Mouse (Mus musculus) spleen, postnatal 36 days (tissue): ENCODE data around the gene Snrnp25.

Experiments used
- DNase-seq, 2 experiments: peaks; one replicate each; pipeline ENCODE4 v3.0.0; 2022; ENCODE audit warnings: low spot score in 2 of 2, mixed read lengths in 1 of 2

The Snrnp25 gene

GRCm38 (mm10) chr11:32205058-32205873 lies at the start of gene Snrnp25:
Gene Snrnp25 (plus strand): TSS chr11:32205415.
- peak; percentile 96 to 97 for DNase-seq

DNA sequence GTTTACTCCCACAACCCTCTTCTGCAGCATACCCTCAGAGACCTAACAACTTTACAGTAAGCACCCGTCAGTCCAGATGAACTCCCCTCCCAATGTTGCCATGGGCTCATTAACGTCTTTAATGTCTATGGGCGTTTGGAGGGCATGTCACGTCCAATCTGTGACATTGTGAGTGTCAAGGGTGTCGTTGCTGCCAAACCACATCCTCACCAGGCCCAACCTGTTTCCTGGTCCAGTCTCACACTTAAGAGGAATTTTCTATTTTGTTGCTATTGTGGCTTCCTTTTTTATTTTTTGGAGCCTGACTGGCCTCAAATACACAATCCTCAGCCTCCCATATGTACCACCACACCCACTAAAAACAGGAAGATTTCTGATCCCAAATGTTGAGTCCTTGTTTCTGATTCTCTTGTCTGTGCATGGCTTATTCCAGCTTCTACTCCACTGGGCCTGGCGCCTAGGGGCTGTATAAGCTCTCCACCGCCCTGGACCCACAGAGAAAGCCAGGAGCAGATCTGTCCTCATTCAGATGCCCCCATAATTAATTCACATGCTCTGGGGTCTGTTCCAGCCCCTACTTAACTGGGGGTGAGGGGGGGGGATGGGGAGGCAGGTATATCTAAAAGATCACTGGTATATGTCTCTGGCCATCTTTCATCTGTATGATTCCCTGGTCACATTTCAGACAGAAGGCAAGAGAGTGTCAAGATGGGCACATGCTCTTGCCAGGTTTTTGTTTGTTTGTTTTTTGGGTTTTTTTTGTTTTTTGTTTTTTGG lies 48.2 kb upstream of the Snrnp25 start:
- DNase-seq = no peak

- no peak for DNase-seq
Observed at GRCm38 (mm10) chr11:32157791-32158594, 47.2 kb upstream of the Snrnp25 start.

DNA sequence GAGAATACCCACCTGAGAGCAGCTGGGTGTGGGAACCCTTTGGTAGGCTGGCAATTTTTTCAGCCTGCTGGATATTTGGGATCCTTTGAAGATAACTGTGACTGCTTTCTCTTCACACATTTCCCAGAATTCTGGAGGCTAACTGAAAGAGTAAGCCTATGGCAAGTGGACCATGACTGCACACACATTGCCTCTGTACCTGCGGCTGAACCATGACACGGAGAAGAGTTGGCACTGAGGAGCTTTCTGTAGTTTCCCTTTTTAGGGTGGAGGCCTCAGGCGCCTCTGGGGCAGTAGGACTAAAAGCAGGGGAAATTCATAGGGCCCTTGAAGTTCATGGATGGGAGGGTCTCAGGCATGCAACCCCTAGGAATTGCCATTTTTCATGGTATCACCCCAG lies 46.0 kb upstream of the Snrnp25 start:
- no peak for DNase-seq

DNA sequence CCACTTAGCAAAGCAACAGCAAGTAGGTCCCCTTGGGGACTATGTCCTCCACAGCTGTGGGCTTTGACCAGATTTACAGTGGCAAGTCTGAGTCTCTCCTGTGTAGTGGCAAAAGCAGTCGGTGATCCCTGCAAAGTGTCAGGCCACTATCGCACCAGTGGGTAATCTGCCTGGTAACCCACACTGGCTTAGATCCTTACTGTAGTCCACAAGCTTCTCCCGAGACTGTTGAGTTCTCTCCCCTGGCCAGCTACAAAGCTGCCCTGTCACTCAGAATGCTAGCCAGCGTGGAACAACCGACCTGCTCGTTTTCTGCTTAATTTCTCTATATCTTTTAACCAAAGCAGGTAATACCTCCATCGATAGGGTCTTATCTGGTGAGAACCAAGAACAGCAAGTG lies 44.9 kb upstream of the Snrnp25 start:
- DNase-seq = no peak

DNA sequence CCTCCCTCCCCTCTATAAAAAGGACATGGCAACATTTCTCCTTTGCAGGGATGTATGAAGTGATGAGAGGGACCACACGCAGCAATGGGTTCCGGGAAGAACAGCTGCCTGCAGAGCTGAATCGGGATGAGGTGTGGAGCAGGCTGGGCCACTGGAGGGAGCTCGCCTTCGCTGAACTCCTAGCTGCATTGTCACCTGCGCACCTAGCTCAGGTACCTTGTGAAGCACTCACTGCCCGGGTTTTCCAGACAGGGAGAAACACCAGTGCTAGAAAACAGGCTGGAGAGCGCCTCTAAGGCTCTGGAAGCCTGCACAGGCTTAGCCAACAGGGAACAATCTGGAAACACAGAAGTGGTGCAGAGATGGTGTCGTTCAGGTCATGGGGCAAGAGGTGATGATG lies 43.7 kb upstream of the Snrnp25 start:
- no peak for DNase-seq

- peak; percentile 40 to 50 for DNase-seq
Observed at GRCm38 (mm10) chr11:32161922-32162804, 43.1 kb upstream of the Snrnp25 start.

DNA sequence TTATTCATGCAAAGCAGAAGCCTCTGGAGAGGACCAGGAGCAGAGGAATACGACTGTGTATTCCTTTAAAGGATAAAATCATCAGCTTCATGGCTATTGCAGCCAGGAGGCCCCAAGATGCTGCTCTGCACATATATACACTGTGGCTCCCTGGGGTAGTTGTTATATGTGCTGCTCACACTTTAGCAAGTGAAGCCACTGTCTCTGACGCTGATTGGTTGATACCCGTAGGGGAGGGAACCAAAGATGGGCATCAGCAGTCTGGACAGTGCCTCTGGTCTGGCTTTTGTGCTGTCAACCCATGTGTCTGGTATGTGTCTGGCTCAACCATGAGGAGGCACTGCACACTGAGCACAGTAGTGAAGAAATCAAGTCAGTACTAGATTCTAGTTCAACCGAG lies 38.5 kb upstream of the Snrnp25 start:
- no peak for DNase-seq

DNA sequence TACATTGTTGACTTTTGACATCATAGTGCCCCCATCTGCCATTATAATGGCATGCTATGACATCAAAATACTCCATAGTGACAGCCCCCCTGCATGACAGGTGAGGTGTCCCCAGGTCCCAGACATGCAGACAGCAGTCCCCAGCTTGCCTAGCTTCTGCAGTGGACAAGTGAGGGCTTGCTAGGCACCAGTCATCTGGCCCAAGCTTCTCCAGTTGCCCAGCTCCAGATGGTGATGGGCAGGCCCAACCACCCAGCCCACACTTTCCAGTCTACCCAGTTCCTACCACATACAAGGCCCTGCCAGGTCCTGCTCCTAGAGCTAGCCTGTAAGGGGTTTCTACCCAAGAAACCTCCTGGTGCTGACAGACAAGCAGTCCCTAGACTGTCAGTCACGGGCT lies 26.7 kb upstream of the Snrnp25 start:
- no peak for DNase-seq

DNA sequence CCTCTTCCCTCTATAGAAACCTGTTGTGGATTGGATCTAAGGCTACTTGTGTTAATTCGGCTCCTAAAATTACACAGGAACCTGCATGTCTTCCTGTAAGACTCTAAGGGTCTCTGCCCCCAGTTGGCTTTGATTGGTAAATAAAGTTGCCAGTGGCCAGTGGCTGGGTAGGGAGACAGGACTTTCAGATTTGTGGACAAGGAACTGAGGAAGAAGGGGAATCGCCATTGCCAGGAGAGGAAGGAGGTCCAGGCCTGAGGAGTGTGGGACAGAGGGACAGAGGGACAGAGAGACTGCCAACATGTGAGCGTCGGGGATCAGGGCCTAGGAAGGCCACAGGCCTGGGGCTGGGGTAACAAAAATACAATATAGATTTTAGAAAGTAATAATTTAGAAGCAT lies 24.0 kb upstream of the Snrnp25 start:
- no peak for DNase-seq

DNA sequence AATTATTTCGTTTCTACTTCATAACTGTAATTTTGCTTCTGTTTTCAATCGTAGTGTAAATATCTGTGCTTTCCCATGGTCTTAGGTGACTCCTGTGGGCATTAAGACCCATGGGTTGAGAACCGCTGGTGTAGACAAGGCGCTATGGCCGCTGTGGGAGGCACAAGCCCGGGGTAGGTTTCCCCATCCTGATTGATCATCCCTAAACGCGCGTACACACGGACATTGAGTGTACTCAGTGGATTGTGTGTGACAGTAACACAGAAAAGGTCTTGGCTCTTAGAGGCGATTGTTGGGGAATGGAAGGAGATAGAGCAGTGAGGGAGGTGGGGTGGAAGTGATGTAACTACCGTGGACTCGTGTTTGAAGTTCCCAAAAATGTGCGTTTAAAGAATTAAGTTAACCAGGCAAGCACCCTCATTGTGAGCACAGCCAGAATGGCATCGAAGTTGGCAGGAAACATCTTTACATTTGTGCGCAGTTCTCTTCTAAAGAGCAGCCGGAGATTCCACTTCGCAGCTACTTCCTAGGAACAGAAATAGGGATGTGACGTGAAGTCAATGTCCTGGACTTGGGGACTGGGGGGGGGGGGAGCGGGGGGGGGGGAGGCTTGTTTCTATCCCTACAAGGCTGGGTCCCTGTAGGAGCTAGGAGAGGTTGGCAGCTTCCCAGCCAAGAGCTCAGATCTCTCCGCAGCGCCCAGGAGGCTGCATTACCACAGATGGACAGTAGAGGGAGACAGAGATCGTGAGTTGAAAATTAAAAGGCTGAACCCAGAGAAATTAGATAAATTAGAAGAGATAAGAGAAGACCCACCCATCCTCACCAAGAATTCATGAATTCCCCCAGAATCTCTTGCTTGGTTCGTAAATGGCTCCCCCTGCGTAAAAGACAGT lies 23.0 kb upstream of the Snrnp25 start:
- DNase-seq = peak; percentile 38 to 49

DNA sequence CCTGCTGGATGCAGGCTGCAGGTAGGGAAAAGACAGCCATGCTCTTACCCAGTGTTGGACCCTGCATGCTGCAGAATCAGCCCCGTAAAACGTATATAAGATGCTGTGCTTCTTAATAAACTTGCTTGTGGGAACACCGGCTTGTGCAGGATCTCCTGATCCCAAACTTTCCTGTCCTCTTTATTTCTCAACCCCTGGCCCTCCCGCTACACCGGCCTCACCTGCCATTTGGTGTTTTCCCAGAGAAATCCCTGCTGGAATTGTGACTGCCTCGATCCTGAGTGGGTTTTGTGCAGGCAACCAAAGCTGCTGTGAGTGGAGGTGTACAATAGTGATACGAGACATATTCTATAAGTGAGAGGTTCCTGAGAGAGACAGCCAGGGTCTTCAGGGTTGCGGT lies 20.7 kb upstream of the Snrnp25 start:
- no peak for DNase-seq

- no peak for DNase-seq
Observed at GRCm38 (mm10) chr11:32186031-32186430, 19.2 kb upstream of the Snrnp25 start.

DNA sequence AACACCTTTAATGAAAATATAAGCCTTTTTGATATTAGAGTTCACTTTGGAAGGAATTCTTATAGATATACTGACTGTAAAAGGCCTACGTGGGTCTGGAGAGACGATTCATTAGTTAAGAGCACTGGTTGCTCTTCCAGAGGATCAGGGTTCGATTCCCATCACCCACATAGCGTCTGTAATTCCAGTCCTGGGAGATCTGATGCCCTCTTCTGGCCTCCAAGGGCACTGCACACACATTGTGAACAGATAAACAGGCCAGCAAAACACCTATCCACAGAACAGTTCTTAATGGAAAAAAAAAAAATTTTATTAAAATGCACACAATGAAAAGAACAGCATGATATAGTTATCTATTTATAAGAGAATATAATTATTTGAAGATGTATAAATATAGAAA lies 18.0 kb upstream of the Snrnp25 start:
- no peak for DNase-seq

GRCm38 (mm10) chr11:32188881-32189280 lies 16.3 kb upstream of the Snrnp25 start:
- DNase-seq = no peak

DNA sequence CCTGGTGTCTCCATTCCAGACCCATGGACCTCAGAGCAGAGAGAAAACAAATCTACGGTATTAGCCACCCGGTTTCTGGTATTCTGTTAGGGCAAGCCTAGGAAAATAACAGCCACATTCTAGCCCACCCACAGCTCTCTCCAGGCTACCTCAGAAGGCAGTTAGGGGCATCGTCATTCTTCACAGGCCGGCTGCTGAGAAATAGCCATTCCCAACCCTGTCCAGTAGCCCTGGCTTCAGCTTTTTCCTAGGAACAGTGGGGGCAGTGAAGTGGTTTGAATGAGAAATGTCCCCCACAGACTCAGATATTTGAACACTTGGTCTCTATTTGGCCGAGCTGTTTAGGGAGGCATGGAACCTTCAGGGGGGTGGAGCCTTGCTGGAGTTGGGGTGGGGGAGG lies 15.8 kb upstream of the Snrnp25 start:
- no peak for DNase-seq

GRCm38 (mm10) chr11:32190119-32190518 lies 15.1 kb upstream of the Snrnp25 start:
- DNase-seq = no peak

DNA sequence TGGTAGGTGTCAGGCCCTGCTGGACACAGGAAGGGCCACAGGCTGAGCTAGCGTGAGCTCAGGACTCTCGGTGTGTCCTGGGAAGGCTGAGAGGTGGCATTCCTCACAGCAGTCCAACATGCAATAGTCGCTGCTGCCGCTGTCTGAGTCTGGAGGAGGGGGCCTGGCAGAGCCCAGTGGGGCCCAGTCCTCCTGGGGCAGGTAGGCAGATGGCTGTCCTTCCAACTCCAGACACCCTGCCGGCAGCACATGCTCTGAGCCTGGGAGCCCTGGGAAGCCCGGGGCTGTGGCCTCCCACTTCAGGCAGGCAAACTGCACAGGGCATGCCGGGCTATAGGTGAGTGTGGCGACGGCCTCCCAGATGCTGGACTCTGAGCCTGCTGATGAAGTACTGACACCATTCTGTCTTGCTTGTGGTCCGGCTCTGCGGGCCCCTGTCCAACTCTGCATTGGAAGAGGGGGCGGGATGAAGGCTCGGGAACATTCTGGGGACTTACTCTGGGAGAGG lies 14.6 kb upstream of the Snrnp25 start:
- DNase-seq = no peak

DNA sequence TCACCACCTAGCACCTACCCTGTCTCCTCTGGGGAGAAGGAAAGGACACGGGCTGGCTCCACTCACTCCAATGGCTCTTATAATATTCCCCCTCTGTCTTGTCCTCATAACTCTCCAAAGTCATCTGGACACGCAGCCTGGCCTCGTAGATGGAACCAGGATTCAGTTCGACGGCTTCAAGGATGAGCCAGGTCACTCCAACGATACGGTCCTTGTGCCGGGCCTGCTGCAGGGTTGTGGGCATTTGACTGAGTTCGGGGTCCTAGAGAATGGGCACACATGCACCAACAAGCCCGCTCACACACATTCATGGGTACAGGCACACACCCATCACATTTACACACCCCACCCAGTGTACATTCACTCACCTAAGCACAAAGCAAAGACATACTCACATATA lies 12.1 kb upstream of the Snrnp25 start:
- DNase-seq = no peak

- DNase-seq = no peak
Observed at GRCm38 (mm10) chr11:32194086-32194485, 11.1 kb upstream of the Snrnp25 start.
